Mouse (Mus musculus): Measurements from ENCODE around the gene Thpo. TPM values are rescaled to one million over a fixed set of nuclear protein-coding genes. Genes with fewer than 3 reads are reported as not detected.
A peak's percentile ranks its signal among the peaks of the same experiment; 100 is the strongest.

The Thpo gene
- total and polyA plus RNA-seq, 3 experiments = not detected

DNA sequence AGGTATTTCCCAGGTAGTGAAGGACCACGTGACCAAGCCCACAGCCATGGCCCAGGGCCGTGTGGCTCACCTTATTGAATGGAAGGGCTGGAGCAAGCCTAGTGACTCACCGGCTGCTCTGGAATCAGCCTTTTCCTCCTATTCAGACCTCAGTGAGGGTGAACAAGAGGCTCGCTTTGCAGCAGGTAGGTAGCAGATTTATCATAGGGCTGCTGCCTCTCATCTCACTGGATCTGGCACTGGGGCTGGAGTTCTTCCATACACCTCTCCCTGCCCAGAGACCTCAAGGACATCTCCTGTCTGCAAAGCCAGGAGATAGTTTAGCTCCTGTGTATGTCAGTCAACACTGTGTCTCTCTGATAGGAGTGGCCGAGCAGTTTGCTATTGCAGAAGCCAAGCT lies 35.0 kb downstream of the Thpo start:
- H3K27ac ChIP-seq (ENCODE audit: control insufficient read depth, low read depth, low read length) = no peak overlapping the region
- no peak overlapping the region for H3K9ac ChIP-seq (ENCODE audit: control insufficient read depth, low read depth, low read length, poor library complexity, severe bottlenecking)
- no peaks in the 10 kb centered on the region for H3K27me3 ChIP-seq (ENCODE audit: control insufficient read depth in 1 of 2, insufficient read depth in 2 of 2, low read length in 2 of 2)
- peaks cover 0 to 12% of the 10 kb centered on the region in 2 experiments; a peak in 2 of 4 replicates for H3K36me3 ChIP-seq (ENCODE audit: control insufficient read depth in 1 of 2, insufficient read depth in 2 of 2, low read length in 2 of 2)
- H3K79me2 ChIP-seq (ENCODE audit: control insufficient read depth, insufficient read depth, low read length, poor library complexity) = no peaks in the 10 kb centered on the region
- H3K9me3 ChIP-seq (replicated peaks; ENCODE audit: insufficient read depth, low read length) = no peaks in the 10 kb centered on the region
- no peak overlapping the region for H3K4me3 ChIP-seq (ENCODE audit: control insufficient read depth in 1 of 2, insufficient read depth in 1 of 2, low read depth in 2 of 2, low read length in 2 of 2)
- TF ChIP-seq USF1 (IDR thresholded peaks at IDR 0.05; ENCODE audit: low read depth, low read length) (peak; percentile 48), POLR2A (IDR thresholded peaks at IDR 0.05; ENCODE audit: control insufficient read depth in 1 of 2, insufficient read depth in 1 of 2, low read depth in 1 of 2, low read length in 2 of 2, poor library complexity in 1 of 2) (no peak), ZC3H11A (IDR thresholded peaks at IDR 0.05; ENCODE audit: low read depth, low read length) (no peak), UBTF (IDR thresholded peaks at IDR 0.05; ENCODE audit: borderline replicate concordance, insufficient read depth, low read depth, low read length) (no peak), SIN3A (IDR thresholded peaks at IDR 0.05; ENCODE audit: low read length) (no peak), MYB (IDR thresholded peaks at IDR 0.05; ENCODE audit: low read depth, low read length) (no peak), E2F4 (IDR thresholded peaks at IDR 0.05; ENCODE audit: borderline replicate concordance, low read depth, low read length) (no peak), TBP (IDR thresholded peaks at IDR 0.05; ENCODE audit: low read depth, low read length) (no peak), SMC3 (IDR thresholded peaks at IDR 0.05; ENCODE audit: low read depth, low read length) (no peak)
- no peak for DNase-seq (ENCODE audit: low read depth, low spot score)
- H3K4me1 ChIP-seq (ENCODE audit: control insufficient read depth in 1 of 2, insufficient read depth in 2 of 2, low read length in 2 of 2) = peaks cover 3 to 13% of the 10 kb centered on the region in 2 experiments; a peak in 2 of 4 replicates

DNA sequence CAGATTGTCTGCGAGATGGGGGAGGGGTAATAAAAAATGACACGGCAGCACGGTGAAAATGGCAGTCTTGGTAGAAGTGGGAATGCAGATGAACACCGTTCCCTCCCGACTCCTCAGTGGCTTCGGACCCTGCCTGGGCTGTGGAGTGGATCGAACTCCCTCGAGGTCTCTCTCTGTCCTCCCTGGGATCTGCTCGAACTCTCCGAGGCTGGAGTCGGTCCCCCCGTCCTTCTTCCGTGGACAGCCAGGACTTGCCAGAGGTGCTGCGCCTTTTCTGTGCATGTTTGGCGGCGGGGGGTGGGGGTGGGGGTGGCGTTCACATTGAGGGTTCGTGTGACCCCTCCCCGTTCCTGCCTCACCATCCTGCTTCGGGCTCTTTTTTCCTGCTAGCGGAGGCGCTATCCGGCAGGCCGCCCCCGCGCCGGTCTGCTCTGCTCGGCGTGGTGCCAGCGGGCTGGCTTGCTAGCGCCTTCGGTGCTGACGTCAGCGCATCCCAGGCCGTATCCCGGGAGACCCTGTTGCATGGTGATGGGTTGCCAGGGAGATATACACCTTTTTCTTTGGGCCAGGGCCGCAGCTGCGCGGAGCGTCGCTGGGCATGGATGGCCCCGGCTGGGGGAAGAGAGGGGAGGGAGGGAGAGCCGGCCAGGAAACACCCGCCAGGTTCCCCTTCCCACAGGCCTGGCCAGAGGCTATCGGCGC lies 38.5 kb downstream of the Thpo start:
- Histone ChIP-seq H3K9me3 (replicated peaks; ENCODE audit: insufficient read depth, low read length) (no peaks in the 10 kb centered on the region), H3K27ac (ENCODE audit: control insufficient read depth, low read depth, low read length) (no peak overlapping the region), H3K79me2 (ENCODE audit: control insufficient read depth, insufficient read depth, low read length, poor library complexity) (no peaks in the 10 kb centered on the region), H3K27me3 (ENCODE audit: control insufficient read depth in 1 of 2, insufficient read depth in 2 of 2, low read length in 2 of 2) (no peaks in the 10 kb centered on the region), H3K4me3 (ENCODE audit: control insufficient read depth in 1 of 2, insufficient read depth in 1 of 2, low read depth in 2 of 2, low read length in 2 of 2) (no peak overlapping the region), H3K9ac (ENCODE audit: control insufficient read depth, low read depth, low read length, poor library complexity, severe bottlenecking) (no peak overlapping the region), H3K36me3 (ENCODE audit: control insufficient read depth in 1 of 2, insufficient read depth in 2 of 2, low read length in 2 of 2) (no peaks in the 10 kb centered on the region; a peak in 1 of 4 replicates), H3K4me1 (ENCODE audit: control insufficient read depth in 1 of 2, insufficient read depth in 2 of 2, low read length in 2 of 2) (no peaks in the 10 kb centered on the region)
- TF ChIP-seq UBTF (IDR thresholded peaks at IDR 0.05; ENCODE audit: borderline replicate concordance, insufficient read depth, low read depth, low read length) = no peak
- no peak for TF ChIP-seq MXI1 (IDR thresholded peaks at IDR 0.05; ENCODE audit: low read depth, low read length)
- no peak for TF ChIP-seq USF1 (IDR thresholded peaks at IDR 0.05; ENCODE audit: low read depth, low read length)
- TF ChIP-seq TCF12 (IDR thresholded peaks at IDR 0.05; ENCODE audit: low read depth, low read length) = no peak
- no peak for TF ChIP-seq ELF1 (IDR thresholded peaks at IDR 0.05; ENCODE audit: low read depth, low read length)
- no peak for TF ChIP-seq HCFC1 (IDR thresholded peaks at IDR 0.05; ENCODE audit: low read depth, low read length)
- TF ChIP-seq CHD2 (IDR thresholded peaks at IDR 0.05; ENCODE audit: low read length) = no peak
- TF ChIP-seq GATA1 (IDR thresholded peaks at IDR 0.05; ENCODE audit: low read depth, low read length) = no peak
- no peak for TF ChIP-seq KAT2A (conservative IDR thresholded peaks at IDR 0.05; ENCODE audit: low read depth, low read length)
- TF ChIP-seq RAD21 (IDR thresholded peaks at IDR 0.05; ENCODE audit: low read depth, low read length) = no peak
- TF ChIP-seq CTCF (IDR thresholded peaks at IDR 0.05 in 2 of 3, conservative IDR thresholded peaks at IDR 0.05 in 1 of 3; ENCODE audit: control insufficient read depth in 1 of 3, insufficient read depth in 1 of 3, low read depth in 2 of 3, low read length in 3 of 3, poor library complexity in 1 of 3, severe bottlenecking in 1 of 3) = no peak
- no peak for TF ChIP-seq ZC3H11A (IDR thresholded peaks at IDR 0.05; ENCODE audit: low read depth, low read length)
- no peak for TF ChIP-seq MAFK (IDR thresholded peaks at IDR 0.05; ENCODE audit: borderline replicate concordance, low read depth, low read length)
- TF ChIP-seq MYB (IDR thresholded peaks at IDR 0.05; ENCODE audit: low read depth, low read length) = no peak
- TF ChIP-seq E2F4 (IDR thresholded peaks at IDR 0.05; ENCODE audit: borderline replicate concordance, low read depth, low read length) = no peak
- TF ChIP-seq POLR2A (IDR thresholded peaks at IDR 0.05; ENCODE audit: control insufficient read depth in 1 of 2, insufficient read depth in 1 of 2, low read depth in 1 of 2, low read length in 2 of 2, poor library complexity in 1 of 2) = no peak
- TF ChIP-seq SIN3A (IDR thresholded peaks at IDR 0.05; ENCODE audit: low read length) = no peak
- no peak for DNase-seq (ENCODE audit: low read depth, low spot score)

All from MEL (cell line).